In genomic region chr2:153520057-153520456, GRCm38 (mm10) we compare ENCODE assay signal across 19 mouse cellular contexts. TPM values are rescaled to one million over a fixed set of nuclear protein-coding genes. Genes with fewer than 3 reads are reported as not detected.
DNase-seq lines count a peak whose midpoint lies in the region; ATAC-seq and TF ChIP-seq lines count a peak whose summit lies in the region.
"Had no signal": no experiment of that assay in that cellular context is flagged by ENCODE, and none has a peak within 500 bp of the region (broad histone marks: within the 10 kb centered on the region; RNA-seq: fewer than 3 reads in every experiment).

No protein-coding gene starts in this region.

- TF ChIP-seq POLR2A in MEL (IDR thresholded peaks at IDR 0.05; ENCODE audit: control insufficient read depth in 1 of 2, insufficient read depth in 1 of 2, low read depth in 1 of 2, low read length in 2 of 2, poor library complexity in 1 of 2), result no peak

- no peak for TF ChIP-seq RAD21 in MEL (IDR thresholded peaks at IDR 0.05; ENCODE audit: low read depth, low read length)

- H3K27me3 ChIP-seq in MEL (ENCODE audit: control insufficient read depth in 1 of 2, insufficient read depth in 2 of 2, low read length in 2 of 2), result no peaks in the 10 kb centered on the region
- no peaks in the 10 kb centered on the region for H3K27me3 ChIP-seq in erythroblast, embryonic 14.5 days (ENCODE audit: control insufficient read depth)
- H3K27me3 ChIP-seq in liver, postnatal 0 days (ENCODE audit: insufficient read depth, low read length), result no peaks in the 10 kb centered on the region

- no peak overlapping the region for H3K4me3 ChIP-seq in layer of hippocampus, adult 2 months
- H3K4me3 ChIP-seq in MEL (ENCODE audit: control insufficient read depth in 1 of 2, insufficient read depth in 1 of 2, low read depth in 2 of 2, low read length in 2 of 2), result no peak overlapping the region
- peak overlapping the region; percentile 27 for H3K4me3 ChIP-seq in erythroblast, embryonic 14.5 days (replicated peaks)
- H3K4me3 ChIP-seq in liver, postnatal 0 days (ENCODE audit: low read depth, low read length), result no peak overlapping the region

- H3K9me3 ChIP-seq in MEL (replicated peaks; ENCODE audit: insufficient read depth, low read length), result no peaks in the 10 kb centered on the region
- H3K9me3 ChIP-seq in erythroblast, embryonic 14.5 days (ENCODE audit: control insufficient read depth, low read length), result peaks cover 4% of the 10 kb centered on the region; the same call in 1 of the 2 replicates
- H3K9me3 ChIP-seq in liver, postnatal 0 days (ENCODE audit: low read length), result no peaks in the 10 kb centered on the region

- H3K36me3 ChIP-seq in MEL (ENCODE audit: control insufficient read depth in 1 of 2, insufficient read depth in 2 of 2, low read length in 2 of 2), result peaks cover 0 to 17% of the 10 kb centered on the region in 2 experiments; a peak in 2 of 4 replicates
- H3K36me3 ChIP-seq in erythroblast, embryonic 14.5 days (ENCODE audit: control insufficient read depth), result peaks cover 52% of the 10 kb centered on the region
- H3K36me3 ChIP-seq in liver, postnatal 0 days (replicated peaks; ENCODE audit: insufficient read depth, low read length), result no peaks in the 10 kb centered on the region

- TF ChIP-seq EP300 in MEL (IDR thresholded peaks at IDR 0.05; ENCODE audit: low read depth in 1 of 2, low read length in 2 of 2), result no peak
- no peak for TF ChIP-seq EP300 in liver, postnatal 0 days (IDR thresholded peaks at IDR 0.05; ENCODE audit: low read depth)

- peak overlapping the region; percentile 8; the same call in 1 of the 2 replicates for H3K27ac ChIP-seq in layer of hippocampus, adult 2 months
- H3K27ac ChIP-seq in MEL (ENCODE audit: control insufficient read depth, low read depth, low read length), result no peak overlapping the region
- no peak overlapping the region for H3K27ac ChIP-seq in liver, postnatal 0 days (ENCODE audit: low read depth)
- H3K27ac ChIP-seq: hindbrain, postnatal 0 days had no signal

- no peak overlapping the region for H3K9ac ChIP-seq in MEL (ENCODE audit: control insufficient read depth, low read depth, low read length, poor library complexity, severe bottlenecking)
- H3K9ac ChIP-seq in liver, postnatal 0 days (replicated peaks), result no peak overlapping the region

- DNase-seq in layer of hippocampus, adult 2 months (ENCODE audit: low spot score in 2 of 2), result no peak
- DNase-seq in layer of hippocampus, adult 9-10 months (ENCODE audit: low spot score), result no peak
- DNase-seq in MEL (ENCODE audit: low read depth, low spot score), result peak; percentile 29
- no peak for DNase-seq in liver, postnatal 0 days
- DNase-seq in kidney, postnatal 10 days, result no peak
- no peak for DNase-seq in embryo, embryonic 11 days
- no peak for DNase-seq in ovary, adult 18-20 months (ENCODE audit: low spot score)
- DNase-seq: cerebellum, adult 11-12 months; heart, adult 18-20 months; heart, postnatal 10 days; kidney, adult 9 months; lung, adult 18-20 months; right cerebral cortex, postnatal 4 days; thymus, postnatal 14 days had no signal

- no peak overlapping the region for H3K4me2 ChIP-seq in liver, postnatal 0 days (ENCODE audit: low read depth, low read length)

- peaks cover 4 to 19% of the 10 kb centered on the region in 2 experiments for H3K4me1 ChIP-seq in MEL (ENCODE audit: control insufficient read depth in 1 of 2, insufficient read depth in 2 of 2, low read length in 2 of 2)
- H3K4me1 ChIP-seq in erythroblast, embryonic 14.5 days (ENCODE audit: control insufficient read depth), result peaks cover 98% of the 10 kb centered on the region
- peaks cover 16% of the 10 kb centered on the region for H3K4me1 ChIP-seq in liver, postnatal 0 days (ENCODE audit: insufficient read depth)

- peak; percentile 51 for ATAC-seq in liver, postnatal 0 days
- ATAC-seq: CD4-positive, CD25-positive, alpha-beta regulatory T cell, adult 4 months; hindbrain, postnatal 0 days had no signal

- WGBS in liver, postnatal 0 days (ENCODE audit: insufficient replicate concordance), result 62% methylated on average over 9 of the region's 9 CpGs

- H3K79me2 ChIP-seq in MEL (ENCODE audit: control insufficient read depth, insufficient read depth, low read length, poor library complexity), result no peaks in the 10 kb centered on the region

- no peak for TF ChIP-seq CTCF in layer of hippocampus, adult 2 months (conservative IDR thresholded peaks at IDR 0.05)
- no peak for TF ChIP-seq CTCF in MEL (IDR thresholded peaks at IDR 0.05 in 2 of 3, conservative IDR thresholded peaks at IDR 0.05 in 1 of 3; ENCODE audit: control insufficient read depth in 1 of 3, insufficient read depth in 1 of 3, low read depth in 2 of 3, low read length in 3 of 3, poor library complexity in 1 of 3, severe bottlenecking in 1 of 3)
- no peak for TF ChIP-seq CTCF in liver, postnatal 0 days (IDR thresholded peaks at IDR 0.05; ENCODE audit: low read depth)

TF ChIP-seq in MEL, 35 proteins besides CTCF, POLR2A, EP300 and RAD21:
- TF ChIP-seq RCOR1 (IDR thresholded peaks at IDR 0.05; ENCODE audit: low read depth, low read length) (no peak), MAFK (IDR thresholded peaks at IDR 0.05; ENCODE audit: borderline replicate concordance, low read depth, low read length) (0 out of 2 replicates have a peak, but pooled peaks have one; percentile 23), GABPA (IDR thresholded peaks at IDR 0.05; ENCODE audit: low read depth, low read length) (peak; percentile 56; the same call in 1 of the 2 replicates), HCFC1 (IDR thresholded peaks at IDR 0.05; ENCODE audit: low read depth, low read length) (no peak), MXI1 (IDR thresholded peaks at IDR 0.05; ENCODE audit: low read depth, low read length) (no peak)

RNA-seq across cellular contexts. Expression of gene Nol4l, which starts 9.7 kb away (rescaled TPM):
- 10 to 100 TPM; 47.6 to 52.1 TPM for total RNA-seq in layer of hippocampus, adult 2 months (2021)
- total RNA-seq in MEL (2012; rRNA removed), result 4.4 and 4.5 TPM in 2 replicates
- 1 to 10 TPM in 1 of 2 experiments, not detected in 1; 7.1 TPM for polyA plus RNA-seq in MEL (2012; ENCODE audit: insufficient read depth in 1 of 2, insufficient read length in 2 of 2, low read depth in 1 of 2, low replicate concordance in 2 of 2, missing spikeins in 1 of 2)
- 0.99 and 1.1 TPM in 2 replicates for polyA plus RNA-seq in erythroblast, embryonic 14.5 days (2012)
- polyA plus RNA-seq in liver, postnatal 0 days (2015; fragmentation: Nextera tagmentation; extraction: Ambion mirVana), result 1.7 and 1.9 TPM in 2 replicates

RNA-seq across cellular contexts. Expression of gene 4930404H24Rik, which starts 27.5 kb away (rescaled TPM):
- not detected for total RNA-seq in layer of hippocampus, adult 2 months (2021)
- total RNA-seq in MEL (2012; rRNA removed), result not detected in 2 replicates
- under 1 TPM in 1 of 2 experiments, not detected in 1; 0.24 TPM for polyA plus RNA-seq in MEL (2012; ENCODE audit: insufficient read depth in 1 of 2, insufficient read length in 2 of 2, low read depth in 1 of 2, low replicate concordance in 2 of 2, missing spikeins in 1 of 2)
- not detected in 2 replicates for polyA plus RNA-seq in erythroblast, embryonic 14.5 days (2012)
- polyA plus RNA-seq in liver, postnatal 0 days (2015; fragmentation: Nextera tagmentation; extraction: Ambion mirVana), result not detected in 2 replicates
- total RNA-seq: adrenal gland, postnatal 4 days; heart, adult 18-20 months; heart, postnatal 10 days; hindbrain, postnatal 0 days had no signal
- polyA plus RNA-seq: CD4-positive, CD25-positive, alpha-beta regulatory T cell, adult 4 months; hindbrain, postnatal 0 days; stomach, embryonic 14.5 days had no signal
